Mouse (Mus musculus) splenic B cell, adult 2 months (primary cell): ENCODE results near the gene Pdia5.

ENCODE experiments used
- DNase-seq: peaks from one replicate; pipeline ENCODE4 v3.0.0-alpha.2; 2011; ENCODE audit warnings: low read depth, low spot score
- H3K27me3 ChIP-seq: 2 replicates; pipeline ENCODE4 v1.6.1; 2012; ENCODE audit warnings: mild to moderate bottlenecking, low read length, moderate library complexity, mixed read lengths; ENCODE audit not compliant: control insufficient read depth, poor library complexity, insufficient read depth, severe bottlenecking
- H3K36me3 ChIP-seq: 2 replicates; pipeline ENCODE4 v1.6.1; 2012; ENCODE audit warnings: mild to moderate bottlenecking, low read length, moderate library complexity, mixed read lengths; ENCODE audit not compliant: control insufficient read depth, poor library complexity, insufficient read depth, severe bottlenecking

Pdia5 gene

DNA sequence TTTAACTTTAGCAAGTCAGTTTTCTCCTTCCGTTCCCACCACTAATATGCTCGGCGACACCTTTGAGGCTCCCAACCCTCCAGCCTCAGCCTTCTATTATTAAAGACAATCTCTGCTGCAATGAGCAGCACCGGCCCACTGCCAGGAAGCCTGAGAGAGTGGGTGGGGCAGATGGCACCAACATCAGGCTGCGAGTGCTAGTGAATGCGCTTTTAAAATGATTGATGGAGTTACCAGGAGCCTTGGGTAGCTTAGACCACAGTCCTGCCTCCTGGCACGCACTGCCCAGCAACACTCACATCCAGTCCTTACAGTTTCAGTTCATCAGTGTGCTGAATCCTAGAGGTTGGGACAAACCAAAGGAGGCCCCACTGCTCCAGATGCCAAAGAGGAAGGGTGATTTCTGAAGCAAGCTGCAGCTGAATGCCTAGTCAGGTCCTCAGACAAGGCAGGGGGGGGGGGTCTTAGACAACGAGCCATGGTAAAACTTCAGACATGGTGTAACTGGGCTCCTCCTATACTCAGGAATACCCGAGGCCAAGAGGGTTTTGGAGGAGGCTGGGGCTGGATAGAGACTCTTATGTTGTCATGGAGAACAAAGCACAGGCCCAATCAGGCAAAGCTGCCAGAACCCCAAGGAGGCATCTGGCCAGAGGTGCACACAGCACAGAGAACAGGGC, 49.2 kb downstream of the Pdia5 start:
- Histone ChIP-seq H3K36me3 (no peaks in the 10 kb centered on the region), H3K27me3 (no peaks in the 10 kb centered on the region)
- DNase-seq: no peak

GRCm38 (mm10) chr16:35439046-35439445, 51.6 kb downstream of the Pdia5 start:
- H3K36me3 ChIP-seq: no peaks in the 10 kb centered on the region
- no peak for DNase-seq
- no peaks in the 10 kb centered on the region for H3K27me3 ChIP-seq

DNA sequence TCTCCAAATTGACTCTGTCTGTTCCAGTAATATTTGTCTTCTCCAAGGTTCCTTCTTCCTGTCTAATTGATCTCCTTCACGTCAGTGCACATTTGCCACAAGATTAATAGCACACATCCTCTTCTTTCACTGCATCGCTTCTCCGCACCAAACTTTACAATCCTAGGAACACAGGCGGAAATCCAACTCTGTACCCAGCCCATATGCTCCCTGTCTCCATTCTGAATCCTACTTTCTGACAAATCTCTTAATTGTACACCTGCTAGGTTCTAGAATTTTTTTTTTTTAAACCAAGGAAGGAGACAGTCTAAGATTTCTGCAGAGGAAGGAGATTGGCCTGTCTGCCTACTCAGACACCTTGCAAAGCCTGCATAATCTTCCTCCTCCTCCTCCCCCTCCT, 59.1 kb downstream of the Pdia5 start:
- H3K27me3 ChIP-seq: no peaks in the 10 kb centered on the region
- H3K36me3 ChIP-seq: no peaks in the 10 kb centered on the region
- DNase-seq: no peak

GRCm38 (mm10) chr16:35424926-35425325, 65.7 kb downstream of the Pdia5 start:
- H3K36me3 ChIP-seq: no peaks in the 10 kb centered on the region
- no peak for DNase-seq
- no peaks in the 10 kb centered on the region for H3K27me3 ChIP-seq

DNA sequence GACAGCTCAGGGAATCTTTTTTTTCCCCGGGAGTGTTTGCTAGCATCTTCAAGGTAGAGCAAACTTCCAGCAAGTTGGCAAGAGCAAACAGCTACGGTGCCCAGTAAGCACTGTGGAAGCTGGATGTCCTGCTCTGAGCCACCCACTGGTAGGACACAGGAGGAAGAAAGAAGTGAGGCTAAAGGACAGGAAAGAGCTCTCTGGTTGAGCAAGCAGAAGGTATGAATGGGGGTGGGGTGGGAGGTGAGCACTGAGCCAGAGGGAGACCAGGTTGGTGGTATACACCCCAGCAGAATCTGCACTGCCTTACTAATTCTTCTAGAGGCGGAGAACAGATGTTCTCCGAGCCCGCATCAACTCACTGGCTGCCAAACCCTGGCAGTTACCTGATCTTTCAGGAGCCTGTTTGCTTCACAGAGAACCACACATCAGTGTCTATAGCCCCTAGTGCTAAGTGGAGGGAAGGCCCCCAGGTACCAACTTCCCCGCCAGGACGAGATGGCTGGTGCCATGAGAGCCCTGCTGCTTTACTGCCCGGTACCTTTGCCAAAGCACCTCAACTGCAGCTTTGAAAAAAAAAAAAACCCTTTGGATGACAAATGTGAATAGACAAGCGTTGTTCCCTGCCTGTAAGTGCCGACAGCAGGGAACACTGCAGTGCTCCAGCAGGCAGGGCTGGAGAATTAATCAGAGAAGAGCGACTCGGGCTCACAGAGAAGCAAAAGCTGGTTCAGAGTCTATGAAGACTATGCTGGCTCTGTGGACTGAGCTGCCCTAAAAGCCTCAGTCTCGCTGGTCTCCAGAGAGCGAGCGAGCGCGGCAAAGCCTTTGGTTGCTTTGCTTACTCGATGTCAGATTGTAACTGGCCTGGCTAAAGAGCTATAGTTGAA, 67.2 kb downstream of the Pdia5 start:
- DNase-seq: no peak
- Histone ChIP-seq H3K27me3 (no peaks in the 10 kb centered on the region), H3K36me3 (no peaks in the 10 kb centered on the region)

DNA sequence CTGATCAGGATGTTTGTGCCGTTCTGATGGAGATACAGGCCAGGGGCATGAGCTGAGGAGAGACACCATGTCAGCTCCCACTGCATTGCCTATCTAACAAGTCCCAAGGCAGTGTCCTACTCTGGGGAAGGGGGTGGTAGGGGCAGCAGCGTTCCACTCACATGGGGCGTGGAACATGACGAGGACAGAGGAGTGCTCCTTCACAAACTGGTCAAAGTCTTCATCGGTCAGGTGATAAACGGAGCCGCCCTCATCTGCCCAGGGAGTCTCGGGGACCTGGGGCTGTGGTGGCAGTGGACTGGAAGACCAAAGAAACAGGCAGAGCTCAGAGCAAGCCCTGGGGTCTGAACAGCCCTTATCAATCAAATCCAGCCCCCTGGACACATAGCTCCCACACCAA, 68.0 kb downstream of the Pdia5 start:
- Histone ChIP-seq H3K27me3 (no peaks in the 10 kb centered on the region), H3K36me3 (no peaks in the 10 kb centered on the region)
- DNase-seq: no peak

- Histone ChIP-seq H3K36me3 (no peaks in the 10 kb centered on the region), H3K27me3 (no peaks in the 10 kb centered on the region)
- DNase-seq: peak; percentile 3
These were observed 68.5 kb downstream of the Pdia5 start for GRCm38 (mm10) chr16:35422141-35422540.

GRCm38 (mm10) chr16:35414616-35415015, 76.1 kb downstream of the Pdia5 start:
- no peaks in the 10 kb centered on the region for H3K27me3 ChIP-seq
- DNase-seq: no peak

GRCm38 (mm10) chr16:35406706-35407105, 84.0 kb downstream of the Pdia5 start:
- no peak for DNase-seq
- Histone ChIP-seq H3K36me3 (no peaks in the 10 kb centered on the region), H3K27me3 (no peaks in the 10 kb centered on the region)

More at GRCm38 (mm10) chr16:35414616-35415015, 76.1 kb downstream of the Pdia5 start:
- H3K36me3 ChIP-seq: no peaks in the 10 kb centered on the region

- no peak for DNase-seq
- Histone ChIP-seq H3K27me3 (no peaks in the 10 kb centered on the region), H3K36me3 (no peaks in the 10 kb centered on the region)
These were observed 84.5 kb downstream of the Pdia5 start for GRCm38 (mm10) chr16:35406166-35406565.

DNA sequence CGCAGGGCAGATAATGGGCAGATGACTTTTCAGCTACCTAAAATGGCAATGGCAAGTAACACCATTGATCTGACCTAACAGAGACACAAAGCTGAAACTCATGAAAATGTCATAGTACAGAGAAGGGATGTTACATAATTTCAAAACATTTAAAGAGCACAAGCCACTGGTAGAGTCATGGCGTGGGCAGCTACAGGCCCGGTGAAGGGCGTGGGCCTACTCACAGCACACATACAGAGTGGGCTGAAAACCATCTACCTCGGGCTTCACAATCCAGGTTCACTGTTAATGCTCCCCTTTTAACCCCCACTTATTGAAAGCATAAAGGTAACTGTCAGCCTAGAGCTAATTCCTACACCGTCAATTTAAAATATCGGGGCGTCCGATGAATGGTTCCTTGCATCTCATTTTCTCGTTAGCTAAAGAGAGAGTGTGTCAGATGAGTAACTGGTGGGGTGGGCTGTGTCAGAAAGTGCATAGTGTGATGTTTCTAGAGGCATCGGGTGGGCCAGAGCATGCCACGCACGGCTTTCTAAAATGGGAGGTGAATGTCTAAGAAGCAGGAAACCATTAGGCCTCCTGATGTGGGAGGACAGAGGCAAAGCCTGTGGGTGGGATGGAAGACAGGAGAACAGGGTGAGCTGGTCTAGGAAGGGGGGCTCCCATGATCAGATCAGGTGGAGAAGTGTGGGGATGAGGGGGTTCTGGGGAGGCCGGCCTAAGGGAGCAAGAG, 85.2 kb downstream of the Pdia5 start:
- no peaks in the 10 kb centered on the region for H3K36me3 ChIP-seq
- DNase-seq: no peak
- no peaks in the 10 kb centered on the region for H3K27me3 ChIP-seq

- H3K27me3 ChIP-seq: no peaks in the 10 kb centered on the region
- no peak for DNase-seq
- H3K36me3 ChIP-seq: no peaks in the 10 kb centered on the region
These were observed 85.8 kb downstream of the Pdia5 start for GRCm38 (mm10) chr16:35404864-35405263.

GRCm38 (mm10) chr16:35403891-35404290, 86.8 kb downstream of the Pdia5 start:
- H3K36me3 ChIP-seq: no peaks in the 10 kb centered on the region
- no peak for DNase-seq
- H3K27me3 ChIP-seq: no peaks in the 10 kb centered on the region

DNA sequence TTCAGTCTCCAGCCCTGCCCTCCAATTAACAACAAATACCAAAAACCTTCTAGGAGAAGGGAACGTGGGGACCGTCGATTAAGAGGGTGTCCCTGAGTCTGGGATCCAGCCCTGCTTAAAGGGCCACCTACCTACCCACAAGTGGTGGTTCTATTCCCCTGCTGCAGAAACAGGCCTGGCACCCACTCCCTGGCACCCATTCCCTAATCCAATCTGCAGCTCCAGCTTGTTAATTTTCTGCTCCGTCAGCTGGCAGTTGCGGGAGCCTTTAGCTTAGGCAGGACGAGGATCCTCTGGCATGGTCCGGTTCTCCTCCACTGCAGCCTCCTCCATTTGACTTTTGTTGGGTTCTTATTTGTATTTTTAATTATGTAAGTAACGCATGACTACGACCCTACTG, 87.3 kb downstream of the Pdia5 start:
- DNase-seq: no peak
- H3K36me3 ChIP-seq: no peaks in the 10 kb centered on the region
- H3K27me3 ChIP-seq: no peaks in the 10 kb centered on the region

GRCm38 (mm10) chr16:35392813-35393212, 97.9 kb downstream of the Pdia5 start:
- DNase-seq: no peak
- H3K27me3 ChIP-seq: no peaks in the 10 kb centered on the region
- H3K36me3 ChIP-seq: no peaks in the 10 kb centered on the region
